Mouse (Mus musculus) stomach, embryonic 15.5 days (tissue): ENCODE data around the gene Celf2. TPM values are rescaled to one million over a fixed set of nuclear protein-coding genes. Genes with fewer than 3 reads are reported as not detected.

Experiments
- ATAC-seq: fragments of 200-750 bp; cut with Nextera tagmentation; 2 replicates; pipeline ENCODE4 v1.8.0; 2017; ENCODE audit warnings: low read depth, moderate number of reproducible peaks, moderate TSS enrichment; ENCODE audit not compliant: insufficient read depth, low FRiP score
- H3K27ac ChIP-seq: fragments of 300-500 bp; sonication (generic); 2 replicates; pipeline ENCODE4 v1.5.1; 2015; ENCODE audit warnings: mild to moderate bottlenecking, inconsistent platforms
- H3K27me3 ChIP-seq: fragments of 300-500 bp; sonication (generic); replicated peaks from 2 replicates; pipeline ENCODE4 v1.6.1; 2015; ENCODE audit warnings: inconsistent platforms
- H3K36me3 ChIP-seq: fragments of 300-500 bp; sonication (generic); 2 replicates; pipeline ENCODE4 v1.6.1; 2015; ENCODE audit warnings: inconsistent platforms
- H3K4me1 ChIP-seq: fragments of 300-500 bp; sonication (generic); 2 replicates; pipeline ENCODE4 v1.6.1; 2015; ENCODE audit warnings: inconsistent platforms
- H3K4me2 ChIP-seq: fragments of 300-500 bp; sonication (generic); 2 replicates; pipeline ENCODE4 v1.6.1; 2015; ENCODE audit warnings: mild to moderate bottlenecking, inconsistent platforms
- H3K4me3 ChIP-seq: fragments of 300-500 bp; sonication (generic); replicated peaks from 2 replicates; pipeline ENCODE4 v1.5.1; 2015; ENCODE audit warnings: inconsistent platforms
- H3K9ac ChIP-seq: fragments of 300-500 bp; sonication (generic); 2 replicates; pipeline ENCODE4 v1.6.1; 2015; ENCODE audit warnings: inconsistent platforms
- H3K9me3 ChIP-seq: fragments of 300-500 bp; sonication (generic); 2 replicates; pipeline ENCODE4 v1.6.1; 2016; ENCODE audit warnings: inconsistent platforms
- WGBS: fragments of 180-500 bp; shearing (Covaris S2); methylation state at CpG from one replicate; pipeline ENCODE4 v1.1.7; 2015; 5-methylcytosine and 5-hydroxymethylcytosine counted together
- polyA plus RNA-seq: library from polyadenylated mRNA; unstranded; fragments of >200 nt; fragmentation: Nextera tagmentation; extraction: Ambion mirVana; gene quantifications from 2 replicates; pipeline ENCODE4 v1.2.1, GENCODE M21; 2015

The Celf2 gene
- polyA plus RNA-seq, 1 experiment from 2014 or later: 55.9 TPM

- no peak overlapping the region for H3K4me3 ChIP-seq
- no peak overlapping the region for H3K4me2 ChIP-seq
- WGBS: 37% methylated on average over 12 of the region's 12 CpGs
- no peaks in the 10 kb centered on the region for H3K27me3 ChIP-seq
- no peak overlapping the region for H3K9ac ChIP-seq
- ATAC-seq: no peak
- H3K9me3 ChIP-seq: no peaks in the 10 kb centered on the region
- no peaks in the 10 kb centered on the region for H3K36me3 ChIP-seq
- 0 out of 2 replicates have a peak overlapping the region, but pooled peaks have one; percentile 38 for H3K27ac ChIP-seq
- H3K4me1 ChIP-seq: peaks cover 8% of the 10 kb centered on the region; the same call in 1 of the 2 replicates
These were observed 445.7 kb downstream of the Celf2 start for GRCm38 (mm10) chr2:7063574-7064192.

GRCm38 (mm10) chr2:7060490-7061105 lies 448.8 kb downstream of the Celf2 start:
- H3K4me3 ChIP-seq: no peak overlapping the region
- no peaks in the 10 kb centered on the region for H3K27me3 ChIP-seq
- no peaks in the 10 kb centered on the region for H3K9me3 ChIP-seq
- peaks cover 8% of the 10 kb centered on the region; the same call in 1 of the 2 replicates for H3K4me1 ChIP-seq
- no peaks in the 10 kb centered on the region for H3K36me3 ChIP-seq
- H3K27ac ChIP-seq: no peak overlapping the region
- no peak overlapping the region for H3K4me2 ChIP-seq
- ATAC-seq: no peak; the same call in 1 of the 2 replicates
- 50% methylated on average over 7 of the region's 7 CpGs for WGBS
- no peak overlapping the region for H3K9ac ChIP-seq

GRCm38 (mm10) chr2:7056401-7056800 lies 453.0 kb downstream of the Celf2 start:
- Histone ChIP-seq H3K4me2 (no peak overlapping the region), H3K4me1 (0 out of 2 replicates have a peak, but pooled peaks cover 2% of the 10 kb centered on the region), H3K9ac (no peak overlapping the region), H3K9me3 (no peaks in the 10 kb centered on the region), H3K27ac (no peak overlapping the region), H3K27me3 (no peaks in the 10 kb centered on the region), H3K36me3 (no peaks in the 10 kb centered on the region), H3K4me3 (no peak overlapping the region)
- 68% methylated on average over 4 of the region's 4 CpGs for WGBS
- no peak for ATAC-seq

- H3K27me3 ChIP-seq: no peaks in the 10 kb centered on the region
- H3K4me1 ChIP-seq: 0 out of 2 replicates have a peak, but pooled peaks cover 2% of the 10 kb centered on the region
- H3K36me3 ChIP-seq: no peaks in the 10 kb centered on the region
- H3K9me3 ChIP-seq: no peaks in the 10 kb centered on the region
- no peak overlapping the region for H3K27ac ChIP-seq
- ATAC-seq: no peak
- no peak overlapping the region for H3K4me3 ChIP-seq
- WGBS: 41% methylated on average over 3 of the region's 3 CpGs
- H3K9ac ChIP-seq: no peak overlapping the region
- no peak overlapping the region for H3K4me2 ChIP-seq
These were observed 453.4 kb downstream of the Celf2 start for GRCm38 (mm10) chr2:7055958-7056357.

- Histone ChIP-seq H3K9ac (no peak overlapping the region), H3K4me2 (no peak overlapping the region)
- WGBS: 86% methylated on average over 5 of the region's 5 CpGs
These were observed 458.3 kb downstream of the Celf2 start for GRCm38 (mm10) chr2:7051090-7051489.

GRCm38 (mm10) chr2:7046155-7046554 lies 463.2 kb downstream of the Celf2 start:
- WGBS: 19% methylated on average over 1 of the region's 1 CpGs
- ATAC-seq: no peak
- no peak overlapping the region for H3K27ac ChIP-seq

More at GRCm38 (mm10) chr2:7051090-7051489, 458.3 kb downstream of the Celf2 start:
- Histone ChIP-seq H3K36me3 (no peaks in the 10 kb centered on the region), H3K4me1 (no peaks in the 10 kb centered on the region), H3K27ac (no peak overlapping the region), H3K4me3 (no peak overlapping the region), H3K9me3 (no peaks in the 10 kb centered on the region), H3K27me3 (no peaks in the 10 kb centered on the region)
- ATAC-seq: no peak

GRCm38 (mm10) chr2:7045531-7045930 lies 463.8 kb downstream of the Celf2 start:
- H3K4me2 ChIP-seq: no peak overlapping the region
- no peaks in the 10 kb centered on the region for H3K9me3 ChIP-seq
- no peaks in the 10 kb centered on the region for H3K27me3 ChIP-seq
- WGBS: 39% methylated on average over 4 of the region's 4 CpGs
- no peak overlapping the region for H3K4me3 ChIP-seq
- no peaks in the 10 kb centered on the region for H3K4me1 ChIP-seq
- no peak for ATAC-seq
- H3K36me3 ChIP-seq: no peaks in the 10 kb centered on the region
- H3K27ac ChIP-seq: no peak overlapping the region
- no peak overlapping the region for H3K9ac ChIP-seq

More at GRCm38 (mm10) chr2:7046155-7046554, 463.2 kb downstream of the Celf2 start:
- Histone ChIP-seq H3K9ac (no peak overlapping the region), H3K4me1 (no peaks in the 10 kb centered on the region), H3K4me2 (no peak overlapping the region), H3K4me3 (no peak overlapping the region), H3K27me3 (no peaks in the 10 kb centered on the region), H3K9me3 (no peaks in the 10 kb centered on the region), H3K36me3 (no peaks in the 10 kb centered on the region)

GRCm38 (mm10) chr2:7043770-7044459 lies 465.4 kb downstream of the Celf2 start:
- Histone ChIP-seq H3K9me3 (no peaks in the 10 kb centered on the region), H3K9ac (no peak overlapping the region)
- 37% methylated on average over 6 of the region's 6 CpGs for WGBS

GRCm38 (mm10) chr2:7040940-7041339 lies 468.4 kb downstream of the Celf2 start:
- H3K4me3 ChIP-seq: no peak overlapping the region
- no peak overlapping the region for H3K4me2 ChIP-seq
- H3K36me3 ChIP-seq: no peaks in the 10 kb centered on the region
- no peaks in the 10 kb centered on the region for H3K9me3 ChIP-seq
- H3K27me3 ChIP-seq: no peaks in the 10 kb centered on the region
- 65% methylated on average over 1 of the region's 1 CpGs for WGBS
- H3K9ac ChIP-seq: no peak overlapping the region
- peaks cover 6% of the 10 kb centered on the region; the same call in 1 of the 2 replicates for H3K4me1 ChIP-seq
- ATAC-seq: no peak
- H3K27ac ChIP-seq: no peak overlapping the region

More at GRCm38 (mm10) chr2:7043770-7044459, 465.4 kb downstream of the Celf2 start:
- Histone ChIP-seq H3K4me2 (no peak overlapping the region), H3K4me1 (no peaks in the 10 kb centered on the region), H3K27me3 (no peaks in the 10 kb centered on the region), H3K27ac (no peak overlapping the region), H3K36me3 (no peaks in the 10 kb centered on the region), H3K4me3 (no peak overlapping the region)
- ATAC-seq: no peak

GRCm38 (mm10) chr2:7038991-7039390 lies 470.4 kb downstream of the Celf2 start:
- no peak overlapping the region for H3K9ac ChIP-seq
- H3K4me1 ChIP-seq: peaks cover 6% of the 10 kb centered on the region; the same call in 1 of the 2 replicates
- H3K27me3 ChIP-seq: no peaks in the 10 kb centered on the region
- 81% methylated on average over 4 of the region's 4 CpGs for WGBS
- no peaks in the 10 kb centered on the region for H3K9me3 ChIP-seq
- no peak overlapping the region for H3K4me3 ChIP-seq
- no peak for ATAC-seq
- H3K36me3 ChIP-seq: no peaks in the 10 kb centered on the region
- no peak overlapping the region for H3K27ac ChIP-seq
- H3K4me2 ChIP-seq: no peak overlapping the region

- H3K4me2 ChIP-seq: no peak overlapping the region
- no peaks in the 10 kb centered on the region for H3K36me3 ChIP-seq
- no peak overlapping the region for H3K9ac ChIP-seq
- ATAC-seq: no peak
- WGBS: 87% methylated on average over 1 of the region's 1 CpGs
- peaks cover 4% of the 10 kb centered on the region; the same call in 1 of the 2 replicates for H3K4me1 ChIP-seq
- H3K27ac ChIP-seq: no peak overlapping the region
- H3K9me3 ChIP-seq: no peaks in the 10 kb centered on the region
- H3K4me3 ChIP-seq: no peak overlapping the region
- H3K27me3 ChIP-seq: no peaks in the 10 kb centered on the region
These were observed 478.0 kb downstream of the Celf2 start for GRCm38 (mm10) chr2:7031389-7031788.

- WGBS: 74% methylated on average over 1 of the region's 1 CpGs
- no peak overlapping the region for H3K4me2 ChIP-seq
- ATAC-seq: no peak
- no peaks in the 10 kb centered on the region for H3K4me1 ChIP-seq
- H3K36me3 ChIP-seq: no peaks in the 10 kb centered on the region
- no peak overlapping the region for H3K9ac ChIP-seq
- no peak overlapping the region for H3K27ac ChIP-seq
- no peaks in the 10 kb centered on the region for H3K9me3 ChIP-seq
- H3K27me3 ChIP-seq: no peaks in the 10 kb centered on the region
- no peak overlapping the region for H3K4me3 ChIP-seq
These were observed 482.6 kb downstream of the Celf2 start for GRCm38 (mm10) chr2:7026737-7027136.
